Mouse (Mus musculus) spleen, adult 2 months (tissue): ENCODE measurements around the gene Dclre1c.

ENCODE experiments used
- CTCF ChIP-seq: fragments of 200-500 bp; IDR thresholded peaks from 2 replicates; pipeline ENCODE4 v1.5.1; 2011; ENCODE audit warnings: mild to moderate bottlenecking, inconsistent platforms; ENCODE audit not compliant: insufficient read depth, insufficient read length, insufficient replicate concordance; ENCODE audit errors: extremely low read depth
- POLR2A ChIP-seq: fragments of 200-500 bp; IDR thresholded peaks from 2 replicates; pipeline ENCODE4 v1.6.1; 2011; ENCODE audit warnings: low read depth, low read length, inconsistent platforms

DNA sequence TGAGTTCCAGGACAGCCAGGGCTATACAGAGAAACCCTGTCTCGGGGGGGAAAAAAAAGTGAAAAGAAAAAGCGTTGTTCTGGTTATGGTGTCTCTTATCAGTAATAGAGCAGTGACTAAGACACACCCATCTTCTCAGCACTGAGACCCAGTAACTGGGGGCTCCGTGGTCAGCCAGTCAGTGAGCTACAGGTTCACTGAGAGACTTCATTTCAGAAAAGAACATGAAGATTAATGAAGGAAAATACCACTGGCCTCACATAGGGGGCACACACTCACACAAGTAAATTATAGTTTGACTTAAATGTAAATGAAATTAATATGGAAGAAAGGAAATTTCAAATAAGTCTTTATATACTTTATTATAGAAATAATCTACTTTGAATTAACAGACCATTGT lies 56.3 kb downstream of the Dclre1c start:
- TF ChIP-seq POLR2A (no peak), CTCF (no peak)
